10 mouse cellular contexts compared by ENCODE assay signal in the genomic region with DNA sequence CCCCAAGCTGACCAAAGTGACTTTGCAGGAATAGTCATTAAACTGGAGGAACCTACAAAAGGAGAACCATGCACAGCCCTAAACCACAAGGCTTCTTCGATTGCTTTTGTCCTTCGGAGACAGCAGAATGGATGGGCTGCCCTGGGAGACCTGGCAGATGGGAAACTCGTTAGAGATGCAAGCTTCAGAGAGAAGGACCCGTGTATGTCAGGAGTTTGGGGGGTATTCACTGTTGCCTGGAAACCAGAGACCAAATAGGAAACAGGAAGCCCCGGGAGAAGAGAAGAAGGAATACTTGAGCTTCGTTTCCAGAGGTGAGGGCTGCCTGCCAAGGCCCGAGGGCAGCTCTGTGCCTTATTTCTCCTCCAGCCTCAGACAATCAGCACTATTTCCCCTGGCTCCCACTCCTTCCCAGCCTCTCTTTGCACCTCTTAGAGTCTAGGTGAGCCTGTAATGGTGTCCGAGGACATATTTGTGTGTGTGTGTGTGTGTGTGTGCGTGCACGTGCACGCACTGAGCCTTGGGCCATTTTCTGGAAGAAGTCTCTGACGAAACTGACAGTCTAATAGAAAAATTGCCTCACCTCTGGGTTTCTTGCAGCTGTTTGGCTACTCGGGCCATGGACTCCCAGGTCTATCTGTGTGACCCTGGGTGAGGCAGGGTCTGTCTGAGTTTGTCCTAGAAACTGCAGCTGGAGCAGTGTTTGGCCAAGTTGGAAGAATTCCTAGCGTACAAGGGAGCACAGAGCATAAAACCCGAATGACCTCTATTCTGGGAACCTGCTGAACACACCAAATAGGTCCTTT. TPM values are rescaled to one million over a fixed set of nuclear protein-coding genes. Genes with fewer than 3 reads are reported as not detected.
A peak's percentile ranks its signal among the peaks of the same experiment; 100 is the strongest.
DNase-seq lines count a peak whose midpoint lies in the region; ATAC-seq lines count a peak whose summit lies in the region.
"Had no signal": no experiment of that assay in that cellular context is flagged by ENCODE, and none has a peak within 500 bp of the region (broad histone marks: within the 10 kb centered on the region; RNA-seq: fewer than 3 reads in every experiment).

No protein-coding gene starts in this region.

- 45% methylated on average over 15 of the region's 15 CpGs for WGBS in forebrain, embryonic 13.5 days
- 36% methylated on average over 15 of the region's 15 CpGs for WGBS in hindbrain, embryonic 12.5 days

- no peaks in the 10 kb centered on the region for H3K27me3 ChIP-seq in forebrain, embryonic 13.5 days
- no peaks in the 10 kb centered on the region for H3K27me3 ChIP-seq in hindbrain, embryonic 12.5 days

- H3K4me2 ChIP-seq in forebrain, embryonic 13.5 days, result peak overlapping the region; percentile 16; the same call in 1 of the 2 replicates
- peak overlapping the region; percentile 19 for H3K4me2 ChIP-seq in hindbrain, embryonic 12.5 days (replicated peaks)

- H3K4me3 ChIP-seq in forebrain, embryonic 13.5 days, result no peak overlapping the region
- no peak overlapping the region for H3K4me3 ChIP-seq in hindbrain, embryonic 12.5 days
- H3K4me3 ChIP-seq: erythroblast, embryonic 14.5 days had no signal

- H3K9ac ChIP-seq in forebrain, embryonic 13.5 days, result 0 out of 2 replicates have a peak overlapping the region, but pooled peaks have one; percentile 34
- no peak overlapping the region for H3K9ac ChIP-seq in hindbrain, embryonic 12.5 days

- DNase-seq in kidney, postnatal 14 days, result peak; percentile 30
- DNase-seq in kidney, adult 18-20 months, result no peak
- DNase-seq in neural tube, embryonic 10.5 days (ENCODE audit: extremely low spot score, low spot score), result peak; percentile 79
- no peak for DNase-seq in cerebellum, postnatal 14 days
- DNase-seq in adrenal gland, postnatal 25 days, result no peak
- DNase-seq in layer of hippocampus, adult 9-11 months, result no peak
- DNase-seq: lung, postnatal 36 days had no signal

- H3K4me1 ChIP-seq in forebrain, embryonic 13.5 days, result peaks cover 29% of the 10 kb centered on the region
- peaks cover 41% of the 10 kb centered on the region for H3K4me1 ChIP-seq in hindbrain, embryonic 12.5 days

- peak; percentile 63 for ATAC-seq in forebrain, embryonic 13.5 days
- peak; percentile 63 for ATAC-seq in hindbrain, embryonic 12.5 days (ENCODE audit: low FRiP score)

- no peaks in the 10 kb centered on the region for H3K9me3 ChIP-seq in forebrain, embryonic 13.5 days (replicated peaks)
- H3K9me3 ChIP-seq in hindbrain, embryonic 12.5 days (replicated peaks), result no peaks in the 10 kb centered on the region

- H3K36me3 ChIP-seq in forebrain, embryonic 13.5 days (ENCODE audit: poor library complexity, severe bottlenecking), result no peaks in the 10 kb centered on the region
- H3K36me3 ChIP-seq in hindbrain, embryonic 12.5 days, result no peaks in the 10 kb centered on the region

- peak overlapping the region; percentile 78 for H3K27ac ChIP-seq in forebrain, embryonic 13.5 days
- peak overlapping the region; percentile 87 for H3K27ac ChIP-seq in hindbrain, embryonic 12.5 days

RNA-seq across cellular contexts. Expression of gene Fam20b, which starts 35.9 kb away (rescaled TPM):
- 18.0 and 18.2 TPM in 2 replicates for polyA plus RNA-seq in forebrain, embryonic 13.5 days (2015; fragmentation: Nextera tagmentation; extraction: Ambion mirVana)
- 29.7 and 32.1 TPM in 2 replicates for polyA plus RNA-seq in hindbrain, embryonic 12.5 days (2016; fragmentation: Nextera tagmentation; extraction: Ambion mirVana)
- total RNA-seq in adrenal gland, postnatal 25 days (2021), result 47.6 and 58.9 TPM in 2 replicates

Comparison
In these comparisons a context has a peak if more than half of its experiments do, and no peak if none do; other contexts are left out.
1. DNase-seq: peak in kidney, postnatal 14 days (single experiment) and neural tube, embryonic 10.5 days (single experiment); none in kidney, adult 18-20 months (single experiment), cerebellum, postnatal 14 days (0 of 2), adrenal gland, postnatal 25 days (single experiment) and layer of hippocampus, adult 9-11 months (single experiment).